Mouse (Mus musculus): ENCODE results near the gene Rab31.

Gene Rab31

GRCm38 (mm10) chr17:65703527-65704391, 68.8 kb downstream of the Rab31 start:
- DNase-seq (ENCODE audit: low read depth, low spot score): no peak

GRCm38 (mm10) chr17:65701797-65702566, 70.6 kb downstream of the Rab31 start:
- DNase-seq (ENCODE audit: low read depth, low spot score): no peak

GRCm38 (mm10) chr17:65701356-65701755, 71.2 kb downstream of the Rab31 start:
- DNase-seq (ENCODE audit: low read depth, low spot score): no peak

GRCm38 (mm10) chr17:65700060-65700459, 72.5 kb downstream of the Rab31 start:
- DNase-seq (ENCODE audit: low read depth, low spot score): no peak

GRCm38 (mm10) chr17:65697791-65698463, 74.6 kb downstream of the Rab31 start:
- DNase-seq (ENCODE audit: low read depth, low spot score): no peak

- no peak for DNase-seq (ENCODE audit: low read depth, low spot score)
These were observed 75.6 kb downstream of the Rab31 start for GRCm38 (mm10) chr17:65696939-65697338.

GRCm38 (mm10) chr17:65692276-65692675, 80.3 kb downstream of the Rab31 start:
- no peak for DNase-seq (ENCODE audit: low read depth, low spot score)

- no peak for DNase-seq (ENCODE audit: low read depth, low spot score)
These were observed 88.8 kb downstream of the Rab31 start for GRCm38 (mm10) chr17:65683731-65684130.

GRCm38 (mm10) chr17:65683316-65683715, 89.2 kb downstream of the Rab31 start:
- no peak for DNase-seq (ENCODE audit: low read depth, low spot score)

- no peak for DNase-seq (ENCODE audit: low read depth, low spot score)
These were observed 90.4 kb downstream of the Rab31 start for GRCm38 (mm10) chr17:65682071-65682680.

GRCm38 (mm10) chr17:65681516-65681915, 91.0 kb downstream of the Rab31 start:
- no peak for DNase-seq (ENCODE audit: low read depth, low spot score)

GRCm38 (mm10) chr17:65680801-65681412, 91.6 kb downstream of the Rab31 start:
- no peak for DNase-seq (ENCODE audit: low read depth, low spot score)

- DNase-seq (ENCODE audit: low read depth, low spot score): no peak
These were observed 92.6 kb downstream of the Rab31 start for GRCm38 (mm10) chr17:65679806-65680446.

- DNase-seq (ENCODE audit: low read depth, low spot score): no peak
These were observed 94.8 kb downstream of the Rab31 start for GRCm38 (mm10) chr17:65677742-65678141.

GRCm38 (mm10) chr17:65676536-65676935, 96.0 kb downstream of the Rab31 start:
- DNase-seq (ENCODE audit: low read depth, low spot score): no peak

- DNase-seq (ENCODE audit: low read depth, low spot score): no peak
These were observed 96.6 kb downstream of the Rab31 start for GRCm38 (mm10) chr17:65675985-65676384.

- DNase-seq (ENCODE audit: low read depth, low spot score): no peak
These were observed 97.8 kb downstream of the Rab31 start for GRCm38 (mm10) chr17:65674710-65675171.

- DNase-seq (ENCODE audit: low read depth, low spot score): no peak
These were observed 99.6 kb downstream of the Rab31 start for GRCm38 (mm10) chr17:65672926-65673325.

- DNase-seq (ENCODE audit: low read depth, low spot score): no peak
These were observed 103.5 kb downstream of the Rab31 start for GRCm38 (mm10) chr17:65669061-65669460.

- DNase-seq (ENCODE audit: low read depth, low spot score): no peak
These were observed 104.8 kb downstream of the Rab31 start for GRCm38 (mm10) chr17:65667792-65668191.
